Mouse (Mus musculus) heart, adult 2 months (tissue): ENCODE data around the gene Masp1. TPM values are rescaled to one million over a fixed set of nuclear protein-coding genes. Genes with fewer than 3 reads are reported as not detected.

Experiments
- DNase-seq, 2 experiments: peaks; one replicate each; pipeline ENCODE4 v3.0.0; 2021
- H3K27ac ChIP-seq: fragments of 200-600 bp; 2 replicates; pipeline ENCODE4 v1.8.1; 2022
- H3K27me3 ChIP-seq: fragments of 200-500 bp; 2 replicates; pipeline ENCODE4 v1.6.1; 2012; ENCODE audit warnings: mild to moderate bottlenecking, low read length, inconsistent platforms, mixed read lengths; ENCODE audit not compliant: control insufficient read depth, insufficient read depth
- H3K36me3 ChIP-seq: fragments of 200-500 bp; 2 replicates; pipeline ENCODE4 v1.6.1; 2012; ENCODE audit warnings: low read length, inconsistent platforms; ENCODE audit not compliant: control insufficient read depth, insufficient read depth
- H3K4me1 ChIP-seq: fragments of 200-500 bp; 2 replicates; pipeline ENCODE4 v1.6.1; 2011; ENCODE audit warnings: low read length; ENCODE audit not compliant: control insufficient read depth, insufficient read depth
- H3K4me3 ChIP-seq: fragments of 200-600 bp; 2 replicates; pipeline ENCODE4 v1.8.1; 2022
- H3K79me2 ChIP-seq: fragments of 200-500 bp; replicated peaks from 2 replicates; pipeline ENCODE4 v1.6.1; 2012; ENCODE audit warnings: mild to moderate bottlenecking, inconsistent platforms, low read length, moderate library complexity, mixed read lengths; ENCODE audit not compliant: control insufficient read depth, insufficient read depth
- H3K9ac ChIP-seq: fragments of 200-500 bp; 2 replicates; pipeline ENCODE4 v1.6.1; 2012; ENCODE audit warnings: low read depth, mild to moderate bottlenecking, control low read depth, inconsistent platforms, low read length, mixed read lengths
- CTCF ChIP-seq: fragments of 200-600 bp; IDR thresholded peaks from 2 replicates; pipeline ENCODE4 v1.8.1; 2022; ENCODE audit warnings: antibody characterized with exemption, mild to moderate bottlenecking, moderate library complexity
- EP300 ChIP-seq: fragments of 200-500 bp; IDR thresholded peaks from 2 replicates; pipeline ENCODE4 v1.6.1; 2011; ENCODE audit warnings: low read depth, low read length, control low read depth; ENCODE audit not compliant: insufficient read depth
- POLR2A ChIP-seq: fragments of 200-500 bp; IDR thresholded peaks from 2 replicates; pipeline ENCODE4 v1.6.1; 2011; ENCODE audit warnings: mild to moderate bottlenecking, low read depth, low read length, control low read depth; ENCODE audit not compliant: insufficient read depth
- WGBS: fragments of 180-500 bp; shearing (Covaris S2); methylation state at CpG from one replicate; pipeline ENCODE4 v1.1.7; 2018; 5-methylcytosine and 5-hydroxymethylcytosine counted together
- intact Hi-C: fragments of 180-260 bp; cut with DNase I; formaldehyde crosslinking; loops from one replicate; pipeline ENCODE4 v1.15.1; 2025
- polyA plus RNA-seq: library from polyadenylated mRNA; depleted of rRNA; stranded (reverse); fragments of >200 nt; gene quantifications from 2 replicates; pipeline ENCODE4 v1.2.3, GENCODE M21; 2012; rRNA removed
- total RNA-seq, 2 experiments: library from RNA; stranded (reverse); gene quantifications; 2 replicates each; pipeline ENCODE4 v1.2.3; 2021

Gene Masp1
- total and polyA plus RNA-seq, 3 experiments: 10.3 to 15.8 (median 15.4) TPM

- peak; percentile 24 to 27 for DNase-seq
- Histone ChIP-seq H3K27ac (peak overlapping the region; percentile 67), H3K4me3 (0 out of 2 replicates have a peak overlapping the region, but pooled peaks have one; percentile 16), H3K9ac (peak overlapping the region; percentile 16; the same call in 1 of the 2 replicates), H3K36me3 (no peaks in the 10 kb centered on the region; the same call in 1 of the 2 replicates), H3K4me1 (peaks cover 5% of the 10 kb centered on the region), H3K79me2 (no peaks in the 10 kb centered on the region), H3K27me3 (no peaks in the 10 kb centered on the region)
- intact Hi-C loops: no loop called here
- TF ChIP-seq CTCF (no peak), EP300 (0 out of 2 replicates have a peak, but pooled peaks have one; percentile 37)
- 27% methylated on average over 9 of the region's 9 CpGs for WGBS
Measured at GRCm38 (mm10) chr16:23416657-23417293, 103.8 kb downstream of the Masp1 start.

DNA sequence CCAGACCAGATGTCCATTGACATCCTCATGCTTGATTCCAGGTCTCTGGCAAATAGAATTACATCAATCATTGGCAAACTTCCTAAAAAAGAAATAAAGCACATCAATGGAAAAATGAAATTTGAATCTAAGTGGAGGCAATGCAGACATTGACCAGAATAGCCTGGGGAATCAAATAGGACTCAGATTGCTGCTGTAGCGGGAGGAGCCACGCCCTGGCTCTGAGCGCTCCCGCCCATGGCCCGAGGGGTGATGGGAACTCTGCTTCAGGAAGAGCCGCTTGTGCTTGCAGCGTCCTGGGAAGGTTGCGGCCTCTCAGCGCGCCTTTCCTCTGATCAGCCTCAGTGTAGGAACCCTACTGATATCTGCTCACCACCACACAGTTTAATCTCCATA is 104.4 kb downstream of the Masp1 start:
- peak; percentile 55 to 62 for DNase-seq
- no peaks in the 10 kb centered on the region; the same call in 1 of the 2 replicates for H3K36me3 ChIP-seq
- peak overlapping the region; percentile 67 for H3K27ac ChIP-seq
- H3K4me1 ChIP-seq: peaks cover 5% of the 10 kb centered on the region
- 20% methylated on average over 10 of the region's 10 CpGs for WGBS
- TF ChIP-seq EP300: no peak
- peak; percentile 68 for TF ChIP-seq POLR2A
- no peak for TF ChIP-seq CTCF
- H3K9ac ChIP-seq: peak overlapping the region; percentile 16; the same call in 1 of the 2 replicates
- no peaks in the 10 kb centered on the region for H3K27me3 ChIP-seq
- H3K4me3 ChIP-seq: 0 out of 2 replicates have a peak overlapping the region, but pooled peaks have one; percentile 16
- intact Hi-C loops: no loop called here
- no peaks in the 10 kb centered on the region for H3K79me2 ChIP-seq

GRCm38 (mm10) chr16:23412930-23413329 is 107.7 kb downstream of the Masp1 start:
- 74% methylated on average over 6 of the region's 6 CpGs for WGBS
- DNase-seq: no peak
- Histone ChIP-seq H3K9ac (no peak overlapping the region), H3K4me3 (no peak overlapping the region), H3K27ac (no peak overlapping the region), H3K27me3 (no peaks in the 10 kb centered on the region), H3K79me2 (no peaks in the 10 kb centered on the region), H3K36me3 (no peaks in the 10 kb centered on the region; the same call in 1 of the 2 replicates), H3K4me1 (peaks cover 5% of the 10 kb centered on the region)
- intact Hi-C loops: no loop called here
- TF ChIP-seq POLR2A: no peak
- no peak for TF ChIP-seq EP300
- TF ChIP-seq CTCF: no peak

DNA sequence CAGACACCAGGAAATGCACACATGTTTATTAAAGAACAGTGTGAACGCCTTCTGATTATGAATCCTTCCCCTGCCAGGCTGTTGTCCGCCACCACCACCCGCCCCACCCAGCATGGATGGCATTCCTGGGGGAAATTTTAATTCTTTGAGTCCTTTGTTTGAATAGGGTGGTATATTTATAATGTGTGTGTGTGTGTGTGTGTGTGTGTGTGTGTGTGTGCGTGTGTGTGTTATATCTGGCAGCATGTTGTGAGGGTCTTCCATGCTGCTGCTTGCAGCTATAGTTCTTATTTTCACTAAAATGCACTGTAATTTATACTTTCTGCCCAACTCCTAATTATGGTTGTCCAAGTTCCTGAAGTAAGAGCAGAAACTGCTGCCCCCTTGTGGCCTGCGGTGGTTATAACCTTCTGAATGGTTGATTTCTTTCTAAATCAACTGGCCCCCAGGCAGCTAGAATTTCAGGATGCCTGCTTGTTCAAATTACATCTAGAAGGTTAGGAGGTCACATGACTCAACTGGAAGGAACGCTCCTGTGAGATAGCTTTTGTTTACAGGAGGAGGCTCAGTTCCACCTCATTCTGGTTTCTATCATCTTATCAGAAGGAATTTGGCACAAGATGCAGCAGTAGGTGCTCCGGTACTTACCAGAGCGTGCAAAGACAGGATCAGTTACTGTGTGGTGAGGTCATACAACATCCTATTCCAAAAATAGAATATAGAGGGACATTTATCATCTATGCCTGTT is 117.4 kb downstream of the Masp1 start:
- no peaks in the 10 kb centered on the region for H3K36me3 ChIP-seq
- no peaks in the 10 kb centered on the region for H3K27me3 ChIP-seq

GRCm38 (mm10) chr16:23401959-23402358 is 118.7 kb downstream of the Masp1 start:
- H3K27me3 ChIP-seq: no peaks in the 10 kb centered on the region
- DNase-seq: no peak
- H3K9ac ChIP-seq: no peak overlapping the region
- H3K36me3 ChIP-seq: no peaks in the 10 kb centered on the region
- H3K4me3 ChIP-seq: no peak overlapping the region
- H3K79me2 ChIP-seq: no peaks in the 10 kb centered on the region
- intact Hi-C loops: loop anchor here (5.0 kb wide), 1 partner anchor 180 kb away; the partner anchor contains the start of gene St6gal1
- no peak overlapping the region for H3K27ac ChIP-seq
- TF ChIP-seq CTCF: no peak
- no peak for TF ChIP-seq POLR2A
- TF ChIP-seq EP300: no peak
- 78% methylated on average over 3 of the region's 3 CpGs for WGBS
- H3K4me1 ChIP-seq: no peaks in the 10 kb centered on the region; the same call in 1 of the 2 replicates

More for the DNA sequence above, 117.4 kb downstream of the Masp1 start:
- WGBS: 30% methylated on average over 8 of the region's 8 CpGs
- TF ChIP-seq EP300 (no peak), CTCF (peak; percentile 88), POLR2A (no peak)
- intact Hi-C loops: loop anchor here (1.0 to 5.0 kb wide), 2 partner anchors 181 to 252 kb away; partner anchors contain the start of gene St6gal1
- H3K4me3 ChIP-seq: no peak overlapping the region
- no peak overlapping the region for H3K27ac ChIP-seq
- H3K9ac ChIP-seq: no peak overlapping the region
- H3K4me1 ChIP-seq: no peaks in the 10 kb centered on the region; the same call in 1 of the 2 replicates
- no peaks in the 10 kb centered on the region for H3K79me2 ChIP-seq
- DNase-seq: peak; percentile 66 to 79

- no peak overlapping the region for H3K9ac ChIP-seq
- no peaks in the 10 kb centered on the region for H3K36me3 ChIP-seq
- WGBS: 55% methylated on average over 4 of the region's 4 CpGs
- intact Hi-C loops: loop anchor here (5.0 kb wide), 1 partner anchor 179 kb away; the partner anchor contains the start of gene St6gal1
- no peaks in the 10 kb centered on the region for H3K27me3 ChIP-seq
- no peak overlapping the region for H3K4me3 ChIP-seq
- H3K4me1 ChIP-seq: no peaks in the 10 kb centered on the region; the same call in 1 of the 2 replicates
- TF ChIP-seq CTCF: no peak
- TF ChIP-seq POLR2A: no peak
- no peak for TF ChIP-seq EP300
- no peaks in the 10 kb centered on the region for H3K79me2 ChIP-seq
- no peak overlapping the region for H3K27ac ChIP-seq
- no peak for DNase-seq
Measured at GRCm38 (mm10) chr16:23401463-23401862, 119.2 kb downstream of the Masp1 start.

Other genes with a start within 250 kb of the Masp1 start
- not detected for gene Rtp1, start 91.7 kb downstream of the Masp1 start, total RNA-seq
- not detected in 2 replicates for gene Rtp1, start 91.7 kb downstream of the Masp1 start, polyA plus RNA-seq
- gene Rtp4, start 524 bp downstream of the Masp1 start, total RNA-seq: 1 to 10 TPM; 4.5 to 4.8 TPM
- 10.4 and 11.0 TPM in 2 replicates for gene Rtp4, start 524 bp downstream of the Masp1 start, polyA plus RNA-seq